Mouse (Mus musculus) spleen, adult 2 months (tissue): ENCODE data around the gene Eif2ak3.

Source experiments
- CTCF ChIP-seq: fragments of 200-500 bp; IDR thresholded peaks from 2 replicates; pipeline ENCODE4 v1.5.1; 2011; ENCODE audit warnings: mild to moderate bottlenecking, inconsistent platforms; ENCODE audit not compliant: insufficient read depth, insufficient read length, insufficient replicate concordance; ENCODE audit errors: extremely low read depth
- POLR2A ChIP-seq: fragments of 200-500 bp; IDR thresholded peaks from 2 replicates; pipeline ENCODE4 v1.6.1; 2011; ENCODE audit warnings: low read depth, low read length, inconsistent platforms

DNA sequence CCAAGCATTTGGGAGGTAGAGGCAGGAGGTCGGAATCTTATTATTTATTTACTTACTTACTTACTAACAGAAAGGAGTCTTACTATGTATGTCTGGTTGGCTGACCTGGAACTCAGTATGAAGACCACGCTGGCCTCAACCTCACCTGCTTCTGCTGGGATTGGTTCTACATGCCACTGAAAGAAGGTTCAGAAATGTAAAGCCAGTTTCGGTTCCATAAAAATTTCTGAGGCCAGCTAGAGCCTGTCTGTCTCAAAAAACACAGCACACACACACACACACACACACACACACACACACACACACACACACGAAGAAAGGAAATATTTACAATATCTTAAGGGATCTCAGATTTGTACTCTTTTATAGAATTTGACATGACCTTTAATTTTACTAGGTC is 66.0 kb downstream of the Eif2ak3 start:
- TF ChIP-seq CTCF (no peak), POLR2A (no peak)
